Mouse (Mus musculus): ENCODE measurements around the gene Slc35f1. TPM values are rescaled to one million over a fixed set of nuclear protein-coding genes. Genes with fewer than 3 reads are reported as not detected.
A peak's percentile ranks its signal among the peaks of the same experiment; 100 is the strongest.

Slc35f1 gene
- polyA plus RNA-seq, 1 experiment: not detected

DNA sequence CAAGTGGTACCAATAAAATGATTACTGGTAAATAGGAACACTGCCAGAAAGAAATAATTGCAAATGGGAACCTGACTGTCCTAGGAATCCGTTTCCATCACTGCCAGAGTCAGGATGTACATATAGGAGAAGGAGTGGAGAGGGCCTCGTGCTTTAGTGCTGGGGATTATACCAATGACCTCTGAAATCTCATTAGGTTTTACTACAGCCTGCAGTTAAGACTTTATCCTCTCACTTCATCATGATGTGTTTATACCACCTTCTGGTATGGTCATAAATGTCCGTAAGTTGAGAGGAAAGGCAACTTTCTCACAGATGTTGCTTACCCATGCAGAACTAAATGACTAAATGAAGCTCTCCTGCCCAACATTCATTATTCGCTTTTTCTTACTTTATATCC lies 401.2 kb downstream of the Slc35f1 start:
- Histone ChIP-seq H3K4me3 (ENCODE audit: insufficient read depth, poor library complexity, severe bottlenecking) (no peak overlapping the region), H3K79me2 (ENCODE audit: control insufficient read depth, insufficient read depth) (no peaks in the 10 kb centered on the region), H3K27me3 (ENCODE audit: control insufficient read depth, insufficient read depth, insufficient read length) (no peaks in the 10 kb centered on the region), H3ac (ENCODE audit: control insufficient read depth, insufficient read length, low read depth) (no peak overlapping the region), H3K36me3 (ENCODE audit: control insufficient read depth, insufficient read depth) (no peaks in the 10 kb centered on the region), H3K79me3 (ENCODE audit: low read depth) (no peaks in the 10 kb centered on the region)
- TF ChIP-seq MAX (IDR thresholded peaks at IDR 0.05): no peak
- no peak for TF ChIP-seq CEBPB (IDR thresholded peaks at IDR 0.05; ENCODE audit: low read depth)
- TF ChIP-seq MYOD1 (IDR thresholded peaks at IDR 0.05; ENCODE audit: control insufficient read depth, insufficient read length, low read depth): no peak
- no peak for TF ChIP-seq FOSL1 (IDR thresholded peaks at IDR 0.05; ENCODE audit: insufficient read depth, low read length, poor library complexity, severe bottlenecking)
- TF ChIP-seq USF1 (IDR thresholded peaks at IDR 0.05; ENCODE audit: low read depth): no peak
- no peak for TF ChIP-seq MYOG (IDR thresholded peaks at IDR 0.05; ENCODE audit: control insufficient read depth, extremely low read depth, insufficient read length)
- TF ChIP-seq CTCF (IDR thresholded peaks at IDR 0.05; ENCODE audit: control insufficient read depth, insufficient read depth, insufficient read length): no peak

- Histone ChIP-seq H3ac (ENCODE audit: control insufficient read depth, insufficient read length, low read depth) (no peak overlapping the region), H3K79me3 (ENCODE audit: low read depth) (no peaks in the 10 kb centered on the region), H3K36me3 (ENCODE audit: control insufficient read depth, insufficient read depth) (no peaks in the 10 kb centered on the region), H3K27me3 (ENCODE audit: control insufficient read depth, insufficient read depth, insufficient read length) (no peaks in the 10 kb centered on the region), H3K79me2 (ENCODE audit: control insufficient read depth, insufficient read depth) (no peaks in the 10 kb centered on the region), H3K4me3 (ENCODE audit: insufficient read depth, poor library complexity, severe bottlenecking) (no peak overlapping the region)
- TF ChIP-seq MAX (IDR thresholded peaks at IDR 0.05) (no peak), CEBPB (IDR thresholded peaks at IDR 0.05; ENCODE audit: low read depth) (no peak), CTCF (IDR thresholded peaks at IDR 0.05; ENCODE audit: control insufficient read depth, insufficient read depth, insufficient read length) (no peak), FOSL1 (IDR thresholded peaks at IDR 0.05; ENCODE audit: insufficient read depth, low read length, poor library complexity, severe bottlenecking) (no peak), MYOD1 (IDR thresholded peaks at IDR 0.05; ENCODE audit: control insufficient read depth, insufficient read length, low read depth) (no peak)
Measured at GRCm38 (mm10) chr10:53096446-53096845, 406.1 kb downstream of the Slc35f1 start.

DNA sequence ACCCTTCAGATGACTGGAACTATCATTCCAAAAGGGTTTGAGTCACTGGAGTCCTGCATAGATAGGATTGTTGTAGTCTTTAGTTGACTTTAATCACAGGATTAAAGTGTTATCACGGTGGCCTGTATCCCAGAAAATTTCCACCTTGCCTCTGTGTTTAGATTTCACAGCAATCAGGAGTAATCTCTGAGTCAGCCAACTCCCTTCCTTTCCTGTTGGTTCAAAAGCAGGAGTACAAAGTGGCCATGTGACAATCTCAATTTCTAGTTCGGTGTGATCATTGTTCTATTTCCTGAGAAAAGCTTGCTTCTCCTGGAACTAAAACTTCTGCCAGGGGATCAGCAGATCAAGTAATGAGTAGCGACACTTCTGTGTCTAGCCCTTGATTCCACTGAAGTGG lies 410.5 kb downstream of the Slc35f1 start:
- Histone ChIP-seq H3K79me3 (ENCODE audit: low read depth) (no peaks in the 10 kb centered on the region), H3K79me2 (ENCODE audit: control insufficient read depth, insufficient read depth) (no peaks in the 10 kb centered on the region), H3K36me3 (ENCODE audit: control insufficient read depth, insufficient read depth) (no peaks in the 10 kb centered on the region), H3K4me3 (ENCODE audit: insufficient read depth, poor library complexity, severe bottlenecking) (no peak overlapping the region), H3K27me3 (ENCODE audit: control insufficient read depth, insufficient read depth, insufficient read length) (no peaks in the 10 kb centered on the region), H3ac (ENCODE audit: control insufficient read depth, insufficient read length, low read depth) (no peak overlapping the region)
- no peak for TF ChIP-seq MAX (IDR thresholded peaks at IDR 0.05)

DNA sequence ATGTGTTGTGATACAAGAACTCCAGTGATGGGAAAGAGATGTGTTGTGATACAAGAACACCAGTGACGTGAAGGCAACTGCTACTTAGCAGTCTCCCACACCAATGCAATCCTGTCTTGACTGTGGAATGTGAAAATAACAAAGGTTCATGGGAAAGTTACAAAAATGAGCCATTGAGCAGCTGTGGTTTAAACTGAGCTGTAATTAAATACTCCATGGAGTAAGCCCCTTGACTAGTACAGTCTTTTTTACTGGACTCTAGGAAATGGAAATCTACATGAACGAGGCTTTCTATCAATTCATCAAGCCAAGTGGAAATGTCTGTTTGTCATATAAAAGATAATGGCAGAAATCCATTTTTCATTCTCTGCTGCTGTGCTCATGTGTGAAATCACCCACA lies 411.1 kb downstream of the Slc35f1 start:
- Histone ChIP-seq H3K79me3 (ENCODE audit: low read depth) (no peaks in the 10 kb centered on the region), H3ac (ENCODE audit: control insufficient read depth, insufficient read length, low read depth) (no peak overlapping the region), H3K36me3 (ENCODE audit: control insufficient read depth, insufficient read depth) (no peaks in the 10 kb centered on the region), H3K27me3 (ENCODE audit: control insufficient read depth, insufficient read depth, insufficient read length) (no peaks in the 10 kb centered on the region), H3K4me3 (ENCODE audit: insufficient read depth, poor library complexity, severe bottlenecking) (no peak overlapping the region), H3K79me2 (ENCODE audit: control insufficient read depth, insufficient read depth) (no peaks in the 10 kb centered on the region)
- no peak for TF ChIP-seq FOSL1 (IDR thresholded peaks at IDR 0.05; ENCODE audit: insufficient read depth, low read length, poor library complexity, severe bottlenecking)

DNA sequence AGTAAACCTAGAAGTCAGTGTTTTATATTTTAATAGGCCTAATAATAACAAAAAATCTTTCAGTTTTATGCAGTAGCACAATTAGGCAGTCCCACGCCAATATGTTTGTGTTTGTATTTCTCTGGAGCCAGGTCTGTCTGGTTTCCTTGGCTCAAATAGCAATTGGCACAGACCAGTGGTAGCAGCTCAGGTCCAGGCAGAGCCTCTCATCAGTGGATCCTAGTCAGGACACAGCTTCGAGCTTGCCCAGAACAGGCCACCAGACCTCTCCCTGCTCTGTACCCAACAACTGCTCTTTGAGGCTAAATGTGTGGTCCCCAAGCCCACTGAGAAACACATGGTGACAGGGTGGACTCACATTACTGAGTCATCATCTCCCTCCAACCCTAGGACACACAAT lies 412.1 kb downstream of the Slc35f1 start:
- Histone ChIP-seq H3K4me3 (ENCODE audit: insufficient read depth, poor library complexity, severe bottlenecking) (no peak overlapping the region), H3ac (ENCODE audit: control insufficient read depth, insufficient read length, low read depth) (no peak overlapping the region), H3K27me3 (ENCODE audit: control insufficient read depth, insufficient read depth, insufficient read length) (no peaks in the 10 kb centered on the region), H3K36me3 (ENCODE audit: control insufficient read depth, insufficient read depth) (no peaks in the 10 kb centered on the region), H3K79me2 (ENCODE audit: control insufficient read depth, insufficient read depth) (no peaks in the 10 kb centered on the region), H3K79me3 (ENCODE audit: low read depth) (no peaks in the 10 kb centered on the region)
- TF ChIP-seq MYOD1 (IDR thresholded peaks at IDR 0.05; ENCODE audit: control insufficient read depth, insufficient read length, low read depth): no peak
- no peak for TF ChIP-seq CTCF (IDR thresholded peaks at IDR 0.05; ENCODE audit: control insufficient read depth, insufficient read depth, insufficient read length)
- TF ChIP-seq MYOG (IDR thresholded peaks at IDR 0.05; ENCODE audit: control insufficient read depth, extremely low read depth, insufficient read length): no peak
- no peak for TF ChIP-seq FOSL1 (IDR thresholded peaks at IDR 0.05; ENCODE audit: insufficient read depth, low read length, poor library complexity, severe bottlenecking)
- TF ChIP-seq MAX (IDR thresholded peaks at IDR 0.05): no peak
- TF ChIP-seq CEBPB (IDR thresholded peaks at IDR 0.05; ENCODE audit: low read depth): no peak
- TF ChIP-seq USF1 (IDR thresholded peaks at IDR 0.05; ENCODE audit: low read depth): no peak

DNA sequence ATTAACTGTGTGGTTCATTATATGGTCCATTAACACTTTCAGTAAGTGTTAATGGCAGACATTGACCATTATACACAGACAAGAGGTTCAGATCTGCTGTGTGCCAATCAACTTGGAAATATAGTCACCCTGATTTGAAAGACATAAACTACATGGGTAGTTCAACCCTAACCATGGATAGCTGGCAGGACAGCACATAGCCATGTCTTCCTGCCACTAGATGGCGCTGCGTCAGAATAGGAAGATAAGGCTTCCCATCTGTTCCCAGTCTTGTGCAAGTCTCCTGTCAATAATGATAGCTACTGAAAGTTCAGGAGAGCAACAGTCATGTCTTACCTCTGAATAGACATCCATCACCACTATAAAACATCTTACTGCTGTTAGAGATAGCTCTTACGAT lies 424.7 kb downstream of the Slc35f1 start:
- TF ChIP-seq FOSL1 (IDR thresholded peaks at IDR 0.05; ENCODE audit: insufficient read depth, low read length, poor library complexity, severe bottlenecking) (no peak), CTCF (IDR thresholded peaks at IDR 0.05; ENCODE audit: control insufficient read depth, insufficient read depth, insufficient read length) (peak; percentile 19), MAX (IDR thresholded peaks at IDR 0.05) (no peak), CEBPB (IDR thresholded peaks at IDR 0.05; ENCODE audit: low read depth) (no peak)
- H3K79me3 ChIP-seq (ENCODE audit: low read depth): no peaks in the 10 kb centered on the region
- no peaks in the 10 kb centered on the region for H3K27me3 ChIP-seq (ENCODE audit: control insufficient read depth, insufficient read depth, insufficient read length)
- H3ac ChIP-seq (ENCODE audit: control insufficient read depth, insufficient read length, low read depth): no peak overlapping the region
- H3K4me3 ChIP-seq (ENCODE audit: insufficient read depth, poor library complexity, severe bottlenecking): no peak overlapping the region
- H3K36me3 ChIP-seq (ENCODE audit: control insufficient read depth, insufficient read depth): no peaks in the 10 kb centered on the region
- H3K79me2 ChIP-seq (ENCODE audit: control insufficient read depth, insufficient read depth): no peaks in the 10 kb centered on the region
